19 mouse cellular contexts compared by ENCODE assay signal in genomic region chr5:44416844-44417589, GRCm38 (mm10).
"Had no signal": no experiment of that assay in that cellular context is flagged by ENCODE, and none has a peak within 500 bp of the region (broad histone marks: within the 10 kb centered on the region; RNA-seq: fewer than 3 reads in every experiment).

No protein-coding gene starts in this region.

- DNase-seq: kidney, postnatal 25 days; layer of hippocampus, adult 9-11 months; liver; lung, adult 18-20 months; lung, postnatal 10 days; lung, postnatal 4 days; midbrain, embryonic 14.5 days; right cerebral cortex, postnatal 4 days; thymus, adult 2 months; thymus, postnatal 14 days; thymus, postnatal 4 days had no signal

- H3K27ac ChIP-seq: layer of hippocampus, adult 2 months; limb, embryonic 10.5 days; limb, embryonic 13.5 days; liver, embryonic 12.5 days; liver, embryonic 15.5 days; lung, embryonic 15.5 days; stomach, postnatal 0 days had no signal

- H3K4me1 ChIP-seq: limb, embryonic 10.5 days; liver, embryonic 12.5 days; liver, embryonic 15.5 days; lung, embryonic 15.5 days had no signal

- H3K4me3 ChIP-seq: layer of hippocampus, adult 2 months; limb, embryonic 10.5 days; limb, embryonic 13.5 days; liver, embryonic 12.5 days; liver, embryonic 15.5 days; lung, embryonic 15.5 days had no signal

- ATAC-seq: liver, embryonic 12.5 days had no signal

- H3K9ac ChIP-seq: limb, embryonic 13.5 days; liver, embryonic 12.5 days; liver, embryonic 15.5 days; lung, embryonic 15.5 days had no signal

- H3K36me3 ChIP-seq: limb, embryonic 10.5 days; limb, embryonic 13.5 days; liver, embryonic 12.5 days; liver, embryonic 15.5 days; lung, embryonic 15.5 days had no signal

- H3K4me2 ChIP-seq: limb, embryonic 13.5 days; liver, embryonic 12.5 days; liver, embryonic 15.5 days; lung, embryonic 15.5 days; midbrain, embryonic 11.5 days had no signal

- H3K9me3 ChIP-seq: limb, embryonic 10.5 days; limb, embryonic 13.5 days; liver, embryonic 12.5 days; liver, embryonic 15.5 days; lung, embryonic 15.5 days had no signal

- H3K27me3 ChIP-seq: limb, embryonic 13.5 days; liver, embryonic 12.5 days; liver, embryonic 15.5 days; lung, embryonic 15.5 days had no signal
